Mouse (Mus musculus) heart, adult 8-10 months (tissue): Measurements from ENCODE around the gene Ptprn2. TPM values are rescaled to one million over a fixed set of nuclear protein-coding genes. Genes with fewer than 3 reads are reported as not detected.

ENCODE experiments used
- DNase-seq: peaks from one replicate; pipeline ENCODE4 v3.0.0; 2022; ENCODE audit warnings: low spot score
- total RNA-seq, 4 experiments: library from RNA; stranded (reverse); gene quantifications; 2 replicates each; pipeline ENCODE4 v1.2.4; 2022

The Ptprn2 gene
- total RNA-seq, 4 experiments from 2014 or later: 0.06 to 0.17 (median 0.14) TPM; not detected in 1

- DNase-seq: no peak
These were observed 482.9 kb downstream of the Ptprn2 start for GRCm38 (mm10) chr12:116968215-116968939.

- no peak for DNase-seq
These were observed 490.0 kb downstream of the Ptprn2 start for GRCm38 (mm10) chr12:116975547-116975946.

- DNase-seq: no peak
These were observed 491.5 kb downstream of the Ptprn2 start for GRCm38 (mm10) chr12:116976981-116977380.

GRCm38 (mm10) chr12:116978201-116978600 is 492.7 kb downstream of the Ptprn2 start:
- DNase-seq: no peak

GRCm38 (mm10) chr12:116981315-116981714 is 495.8 kb downstream of the Ptprn2 start:
- no peak for DNase-seq

- no peak for DNase-seq
These were observed 503.6 kb downstream of the Ptprn2 start for GRCm38 (mm10) chr12:116989144-116989543.

- no peak for DNase-seq
These were observed 516.1 kb downstream of the Ptprn2 start for GRCm38 (mm10) chr12:117001546-117002148.

- DNase-seq: no peak
These were observed 531.5 kb downstream of the Ptprn2 start for GRCm38 (mm10) chr12:117016753-117017595.

GRCm38 (mm10) chr12:117017912-117018311 is 532.4 kb downstream of the Ptprn2 start:
- no peak for DNase-seq

- no peak for DNase-seq
These were observed 537.7 kb downstream of the Ptprn2 start for GRCm38 (mm10) chr12:117023235-117023634.

GRCm38 (mm10) chr12:117024916-117025315 is 539.4 kb downstream of the Ptprn2 start:
- DNase-seq: peak; percentile 16

- no peak for DNase-seq
These were observed 540.2 kb downstream of the Ptprn2 start for GRCm38 (mm10) chr12:117025676-117026075.

- no peak for DNase-seq
These were observed 541.8 kb downstream of the Ptprn2 start for GRCm38 (mm10) chr12:117027351-117027750.

GRCm38 (mm10) chr12:117028333-117028961 is 542.9 kb downstream of the Ptprn2 start:
- DNase-seq: no peak

GRCm38 (mm10) chr12:117033172-117033571 is 547.7 kb downstream of the Ptprn2 start:
- DNase-seq: no peak

GRCm38 (mm10) chr12:117034506-117034905 is 549.0 kb downstream of the Ptprn2 start:
- DNase-seq: no peak

- DNase-seq: peak; percentile 22
These were observed 549.7 kb downstream of the Ptprn2 start for GRCm38 (mm10) chr12:117035243-117035642.

- DNase-seq: no peak
These were observed 553.9 kb downstream of the Ptprn2 start for GRCm38 (mm10) chr12:117039411-117039810.

GRCm38 (mm10) chr12:117041409-117041808 is 555.9 kb downstream of the Ptprn2 start:
- no peak for DNase-seq

GRCm38 (mm10) chr12:117042706-117043105 is 557.2 kb downstream of the Ptprn2 start:
- no peak for DNase-seq

GRCm38 (mm10) chr12:117047384-117048251 is 562.1 kb downstream of the Ptprn2 start:
- DNase-seq: no peak
